Mouse (Mus musculus): Measurements from ENCODE around the gene Pcgf5. TPM values are rescaled to one million over a fixed set of nuclear protein-coding genes. Genes with fewer than 3 reads are reported as not detected.
A peak's percentile ranks its signal among the peaks of the same experiment; 100 is the strongest.

Pcgf5 gene
- 10 to 100 TPM; 43.6 to 49.1 (median 44.8) TPM for total RNA-seq (2022)

DNA sequence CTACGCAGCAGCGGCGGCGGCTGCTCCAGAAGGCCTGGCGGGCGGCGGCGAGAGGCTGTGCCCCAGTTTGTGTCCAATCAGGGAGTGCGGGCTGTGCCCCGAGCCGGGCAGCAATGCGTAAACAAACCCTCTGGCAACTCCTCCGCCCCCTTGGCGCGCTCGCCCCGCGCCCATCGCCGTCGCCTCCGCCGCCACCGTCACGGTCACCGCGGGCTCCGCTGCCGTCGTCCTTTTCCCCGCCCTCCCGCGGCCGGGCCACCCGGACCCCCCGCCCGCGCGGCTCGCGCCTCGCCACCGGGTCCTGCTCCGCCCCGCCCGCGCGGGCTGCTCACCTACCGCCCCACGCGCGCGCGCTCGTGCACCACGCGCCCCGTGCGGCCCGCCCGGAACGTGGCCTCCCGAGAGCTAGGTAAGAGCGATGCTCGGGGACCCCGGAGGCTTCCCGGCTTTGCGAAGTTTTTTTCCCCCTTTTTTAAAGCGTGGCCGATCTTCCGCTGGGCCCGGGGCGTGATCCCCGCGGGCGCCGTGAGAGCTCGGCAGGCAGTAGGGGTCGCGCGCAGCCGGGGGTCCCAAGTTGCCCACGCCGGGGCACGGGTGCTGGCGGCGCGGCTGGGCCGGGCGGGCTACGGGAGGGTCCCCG lies at the start of gene Pcgf5:
Gene Pcgf5 (plus strand): TSS at position 149 of the 640 bp plus-strand sequence.
- peak; percentile 81 to 91 for DNase-seq (ENCODE audit: low spot score in 2 of 2)

DNA sequence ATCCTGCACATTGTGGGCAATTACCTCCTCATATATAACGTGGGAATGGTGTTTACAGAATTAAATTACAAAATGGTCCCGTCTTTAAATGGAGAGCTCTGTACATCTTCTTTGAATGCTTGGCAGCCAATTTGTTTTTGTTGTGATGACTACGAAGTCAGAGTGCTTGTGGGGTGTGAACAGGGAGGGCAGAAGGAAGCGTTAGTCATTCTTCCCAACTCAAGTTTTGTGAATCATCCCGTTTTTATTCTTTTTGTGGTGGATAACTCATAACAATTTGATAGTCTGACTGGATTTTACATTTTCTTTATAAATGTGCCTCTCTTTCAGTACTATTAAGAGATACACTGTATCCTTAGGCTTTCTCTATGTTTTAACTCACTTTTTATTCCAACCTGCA lies 42.6 kb upstream of the Pcgf5 start:
- no peak for DNase-seq (ENCODE audit: low spot score in 2 of 2)

DNA sequence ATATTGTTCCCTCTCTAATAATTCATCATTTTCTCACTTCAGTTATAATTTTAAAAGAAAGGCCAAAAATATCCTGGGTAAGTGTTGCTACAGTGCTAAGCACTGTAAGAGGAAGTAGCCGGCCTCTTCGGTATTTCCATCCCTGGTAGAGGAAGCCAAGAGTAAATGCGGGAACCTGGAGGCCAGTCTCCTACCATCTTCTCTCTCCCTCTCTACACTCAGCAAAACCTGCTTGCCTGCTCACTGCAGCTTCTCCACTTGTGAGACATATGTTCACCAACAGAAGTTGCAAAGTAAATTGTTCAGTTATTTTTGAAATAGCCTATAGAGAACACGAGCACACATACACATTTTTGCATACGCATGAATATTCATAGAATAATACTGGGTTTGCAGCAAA lies 34.1 kb upstream of the Pcgf5 start:
- no peak for DNase-seq (ENCODE audit: low spot score in 2 of 2)

DNA sequence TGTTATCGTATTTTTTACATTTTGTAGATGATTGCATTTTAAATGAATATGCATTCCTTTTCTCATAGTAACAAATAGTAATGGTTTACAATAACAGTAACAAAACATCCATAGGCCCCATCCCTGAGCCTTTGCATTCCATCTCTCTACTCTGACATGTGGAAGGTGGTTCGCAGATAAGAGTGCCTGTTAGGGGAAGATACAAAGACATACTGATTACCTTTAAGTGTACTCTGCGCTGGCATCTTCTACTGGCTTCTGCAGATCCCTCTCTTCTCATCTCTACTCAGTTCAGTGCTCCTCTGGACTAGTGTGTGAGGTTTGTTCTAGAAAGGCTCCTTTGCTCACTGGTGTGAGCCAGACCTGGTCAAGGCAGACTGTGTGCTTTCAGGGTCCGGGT lies 28.4 kb upstream of the Pcgf5 start:
- no peak for DNase-seq (ENCODE audit: low spot score in 2 of 2)

DNA sequence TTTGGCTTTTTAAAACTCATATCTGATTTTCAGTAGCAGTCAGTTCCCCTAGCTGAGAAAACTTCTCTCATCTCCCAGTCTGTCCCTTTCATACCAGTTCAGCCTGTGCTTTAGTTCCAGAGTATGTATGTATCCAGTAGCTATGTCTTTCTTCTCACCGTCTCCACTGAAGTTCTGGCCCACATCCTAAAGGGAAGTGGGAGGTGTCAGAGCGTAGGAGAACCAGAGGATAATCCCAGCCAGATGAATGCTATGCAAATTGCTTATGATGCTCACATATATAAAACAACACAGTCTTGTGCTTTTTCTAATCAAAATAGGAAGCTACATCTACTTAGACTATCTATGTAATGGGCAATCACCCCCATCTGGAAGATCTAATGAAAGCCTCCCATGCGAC lies 27.0 kb upstream of the Pcgf5 start:
- no peak for DNase-seq (ENCODE audit: low spot score in 2 of 2)

DNA sequence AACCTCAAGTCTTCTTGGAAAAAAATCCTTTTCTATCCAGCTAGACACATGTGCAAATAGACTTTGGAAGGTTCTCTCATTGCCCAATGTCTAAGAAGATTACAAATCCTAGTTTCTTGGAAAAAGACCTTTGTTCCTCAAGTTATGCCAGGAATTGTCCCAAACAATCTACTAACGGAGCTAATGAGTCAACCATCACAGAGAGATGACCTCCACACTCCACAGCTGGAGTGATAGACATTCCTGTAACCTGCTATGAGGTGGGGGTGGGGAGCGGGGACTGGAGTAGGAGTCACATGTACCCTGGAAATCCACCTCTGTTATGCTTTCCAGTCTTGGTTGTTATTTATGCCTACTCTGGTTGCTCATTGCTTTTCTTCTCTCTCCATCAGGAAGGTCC lies 24.8 kb upstream of the Pcgf5 start:
- DNase-seq (ENCODE audit: low spot score in 2 of 2), result no peak

DNA sequence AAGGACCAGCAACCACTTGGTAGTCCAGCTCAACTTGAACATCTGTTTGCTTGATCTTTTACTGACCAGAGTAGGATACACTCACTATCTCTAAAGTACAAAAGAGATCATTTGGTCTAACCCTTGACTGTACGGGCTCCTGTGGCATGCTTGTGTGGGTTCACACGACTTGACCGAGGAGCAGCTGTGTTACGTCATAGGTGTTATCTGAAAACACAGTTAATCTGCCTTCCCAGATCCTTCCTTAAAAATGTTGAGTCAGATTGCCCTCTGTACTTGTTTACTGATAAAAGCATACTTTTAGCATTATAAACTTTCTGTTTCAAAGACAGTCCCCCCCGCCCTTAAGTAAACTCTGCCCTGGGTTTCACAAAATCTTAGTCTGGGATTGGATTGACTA lies 19.4 kb upstream of the Pcgf5 start:
- no peak for DNase-seq (ENCODE audit: low spot score in 2 of 2)

DNA sequence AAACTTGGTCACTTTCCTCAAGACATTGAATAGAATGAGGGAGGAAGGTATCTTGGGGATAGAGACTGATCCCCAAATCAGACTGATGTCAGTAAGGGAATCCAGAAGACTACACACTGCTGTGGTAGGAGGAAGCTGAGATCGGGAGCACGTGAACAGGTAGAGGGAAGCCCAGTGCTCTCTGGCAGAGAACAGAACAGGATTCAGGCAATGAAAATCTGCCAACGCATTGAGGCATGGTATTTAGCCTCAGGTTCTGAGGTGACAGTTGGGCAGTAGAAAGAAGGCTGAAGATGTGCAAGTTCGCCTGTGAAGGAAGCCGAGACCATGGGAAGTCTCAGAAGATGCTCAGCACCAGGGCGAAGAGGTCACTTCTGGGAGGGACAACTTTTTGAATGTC lies 733 bp upstream of the Pcgf5 start:
- DNase-seq (ENCODE audit: low spot score in 2 of 2), result no peak

DNA sequence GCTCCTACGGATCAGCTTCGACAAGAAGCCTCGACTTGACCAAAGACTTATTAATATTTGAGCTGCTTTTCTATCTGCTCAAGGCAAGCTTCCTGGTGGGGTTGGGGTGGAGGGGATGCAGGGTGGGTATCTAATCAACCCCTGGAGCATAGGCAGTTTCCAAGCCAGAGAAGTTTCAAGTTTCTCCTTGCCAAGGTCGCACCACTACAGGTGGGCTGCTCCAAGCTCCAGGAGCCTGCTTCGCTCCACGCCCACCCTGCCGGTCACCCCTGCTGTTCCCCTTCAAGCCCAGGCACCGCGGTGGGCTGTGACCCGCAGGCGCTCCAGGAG lies 313 bp upstream of the Pcgf5 start:
- no peak for DNase-seq (ENCODE audit: low spot score in 2 of 2)

DNA sequence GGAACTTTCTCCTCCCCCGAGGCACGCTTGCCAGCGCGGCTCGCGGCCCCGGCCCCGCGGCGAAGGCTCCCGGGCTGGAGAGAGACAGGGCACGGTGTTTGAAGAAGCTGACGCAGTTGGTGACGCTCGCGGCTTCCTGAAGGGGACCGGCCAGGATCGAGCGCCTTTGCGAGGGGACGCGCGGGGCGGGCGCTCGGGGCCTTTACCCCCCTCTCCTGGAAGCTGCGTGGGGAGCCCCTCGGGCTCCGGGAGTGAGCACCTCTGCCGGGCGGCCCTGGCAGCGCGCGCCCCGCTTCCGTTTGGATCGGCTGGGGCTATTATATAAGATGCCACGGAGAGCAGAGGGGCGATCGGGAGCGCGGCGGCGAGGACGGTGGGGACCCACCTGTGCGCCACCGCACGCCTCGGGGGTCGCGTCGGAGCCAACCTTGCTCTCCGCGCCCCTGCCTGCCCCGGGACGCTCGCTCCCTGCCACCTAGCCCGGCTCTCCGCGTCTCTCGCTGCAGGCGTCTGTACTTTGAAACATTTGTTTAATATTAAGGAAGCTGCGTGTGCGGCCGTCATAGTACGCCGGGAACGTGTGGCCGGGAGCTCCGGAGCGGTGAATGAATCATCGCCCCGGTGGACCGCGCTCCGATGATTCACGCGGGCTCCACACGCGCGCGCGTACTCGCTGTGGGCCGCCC lies 835 bp downstream of the Pcgf5 start:
- peak; percentile 17 to 59 for DNase-seq (ENCODE audit: low spot score in 2 of 2)

DNA sequence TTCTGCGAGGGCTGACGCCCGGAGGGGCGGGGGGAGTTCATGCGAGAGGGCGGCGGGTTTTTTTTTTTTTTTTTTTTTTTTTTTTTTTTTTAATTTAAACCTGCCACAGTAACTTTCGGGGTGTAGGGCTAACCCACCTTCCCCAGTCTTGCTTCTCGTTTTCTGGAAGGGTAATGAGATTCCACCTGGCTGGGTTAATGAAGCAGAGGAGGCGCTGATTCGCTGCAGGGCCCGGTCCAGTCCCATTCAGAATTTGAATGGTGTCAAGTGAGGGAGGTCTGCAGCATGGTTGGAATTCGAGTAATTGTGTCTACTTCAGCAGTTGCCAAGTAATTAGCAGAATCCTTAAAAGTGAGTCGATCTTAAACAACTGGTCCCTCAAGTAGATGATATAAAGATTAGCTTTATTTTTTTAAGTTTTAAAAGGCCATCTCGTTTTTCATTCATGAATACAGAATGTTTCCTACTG lies 1.4 kb downstream of the Pcgf5 start:
- no peak for DNase-seq (ENCODE audit: low spot score in 2 of 2)

DNA sequence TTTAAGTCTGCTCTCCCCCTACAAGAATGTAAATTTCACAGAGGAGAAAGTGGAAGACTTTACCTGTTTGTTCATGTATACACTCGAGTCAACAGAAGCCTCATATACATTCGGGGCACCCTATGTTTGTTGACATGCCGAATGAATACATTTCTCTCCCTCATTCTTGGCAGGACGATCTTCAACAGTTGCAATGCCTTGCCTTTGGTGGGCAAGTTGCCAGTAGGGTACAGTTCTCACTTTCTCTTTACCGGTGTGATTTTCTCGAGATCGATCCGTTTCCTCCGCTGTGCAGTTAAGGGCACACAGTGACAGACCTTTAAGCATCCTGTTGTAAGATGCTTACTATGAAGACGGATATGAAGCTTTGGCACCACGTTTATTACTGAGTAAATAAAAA lies 2.1 kb downstream of the Pcgf5 start:
- DNase-seq (ENCODE audit: low spot score in 2 of 2), result no peak

DNA sequence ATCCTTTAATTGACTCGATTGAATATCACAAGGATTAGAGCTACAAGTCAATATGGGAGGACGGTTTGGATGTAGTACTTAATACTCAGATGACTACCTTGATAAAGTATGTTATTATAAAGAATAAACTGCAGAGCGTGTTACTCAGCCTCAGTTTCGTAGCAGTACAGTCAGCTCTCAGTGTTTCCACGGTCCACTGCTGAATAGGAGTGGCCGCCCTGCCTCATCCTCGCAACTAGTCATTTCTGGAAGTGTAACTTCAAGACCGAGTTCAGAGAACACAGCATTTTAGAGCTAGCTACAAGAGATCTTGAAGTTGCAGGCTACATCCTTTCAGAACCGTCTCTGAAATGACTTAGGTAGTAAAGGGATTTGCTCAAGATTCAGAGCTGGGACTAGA lies 2.8 kb downstream of the Pcgf5 start:
- no peak for DNase-seq (ENCODE audit: low spot score in 2 of 2)

DNA sequence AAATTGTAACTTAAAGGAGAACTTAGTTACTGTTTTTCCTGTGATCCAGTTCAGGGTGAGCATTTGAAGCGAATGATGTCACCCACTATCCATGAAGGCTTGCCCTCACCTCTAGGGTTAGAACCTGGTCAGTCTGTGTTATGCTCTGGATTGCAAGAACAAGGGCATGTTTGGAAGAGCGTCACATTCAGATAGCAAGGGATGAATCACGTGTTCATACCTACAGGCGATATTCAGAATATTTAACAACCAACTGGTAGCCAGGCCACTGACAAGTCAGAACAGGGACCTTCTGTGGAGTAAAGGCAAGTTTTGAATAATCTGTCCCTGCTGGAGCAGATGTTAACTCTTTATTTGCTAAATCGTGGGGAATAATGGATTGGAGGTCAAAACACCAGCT lies 14.4 kb downstream of the Pcgf5 start:
- DNase-seq (ENCODE audit: low spot score in 2 of 2), result no peak

DNA sequence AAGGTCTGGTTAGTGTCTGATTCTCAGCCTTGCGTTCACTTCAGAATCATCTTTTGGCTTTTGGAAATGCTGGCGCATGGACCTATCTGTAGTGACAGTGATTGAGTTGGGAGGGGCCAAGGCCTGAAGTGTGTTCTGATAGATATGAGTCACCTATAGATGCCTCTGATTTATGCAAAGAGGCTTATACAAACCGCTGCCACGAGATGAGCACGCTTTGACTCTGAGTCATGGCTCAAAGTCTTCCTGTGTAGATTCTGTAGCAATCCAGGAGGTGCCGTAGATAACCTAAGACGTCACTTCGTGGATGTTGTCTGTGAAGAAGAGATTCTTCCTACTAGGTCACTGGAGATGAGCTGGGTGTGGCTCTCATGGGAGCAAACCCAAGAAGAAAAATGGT lies 16.6 kb downstream of the Pcgf5 start:
- no peak for DNase-seq (ENCODE audit: low spot score in 2 of 2)

DNA sequence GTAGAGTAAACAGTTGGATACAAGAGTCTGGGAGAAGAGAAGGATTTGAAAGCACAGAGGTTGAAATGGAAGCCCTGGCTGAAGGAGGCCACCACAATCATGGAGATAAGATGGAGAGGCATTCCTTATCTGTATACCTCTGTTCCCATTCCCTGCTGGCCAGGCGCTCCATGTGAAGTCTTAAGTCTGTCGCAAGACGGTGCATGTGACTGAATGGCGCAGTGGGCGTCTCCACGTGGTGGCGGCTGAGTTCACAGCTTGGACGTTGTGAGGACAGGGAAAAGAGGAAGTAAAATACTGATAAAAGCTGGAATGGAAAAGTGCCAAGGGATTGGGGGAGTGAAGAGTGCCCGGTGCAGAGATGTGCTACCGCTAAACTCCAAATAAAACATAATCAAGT lies 23.4 kb downstream of the Pcgf5 start:
- DNase-seq (ENCODE audit: low spot score in 2 of 2), result no peak

DNA sequence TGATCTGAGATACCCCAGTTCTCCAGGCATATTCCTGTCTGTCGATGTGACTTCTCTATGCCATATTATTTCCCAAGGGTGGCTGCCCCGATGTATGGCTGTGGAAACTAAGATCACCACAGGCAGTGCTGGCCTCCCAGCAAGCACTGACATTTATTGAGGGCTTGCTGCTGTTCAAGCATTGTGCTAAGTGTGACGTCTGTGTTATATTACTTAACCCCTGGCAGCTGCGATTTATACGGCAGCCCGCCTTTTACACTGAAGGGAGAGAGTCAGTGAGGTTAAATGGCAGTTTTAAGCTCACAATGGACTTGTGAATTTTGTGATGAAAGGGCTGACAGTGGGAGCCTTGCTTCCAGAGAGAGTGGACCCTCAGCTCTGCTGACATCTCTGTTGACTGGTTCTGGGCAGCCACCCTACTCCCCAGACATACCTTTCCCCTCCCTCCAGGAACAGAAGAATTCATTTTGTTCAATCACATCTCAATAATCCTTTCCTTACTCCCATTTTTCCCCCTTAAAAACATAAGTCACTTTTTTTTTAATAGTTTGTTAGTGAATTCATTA lies 25.0 kb downstream of the Pcgf5 start:
- no peak for DNase-seq (ENCODE audit: low spot score in 2 of 2)

DNA sequence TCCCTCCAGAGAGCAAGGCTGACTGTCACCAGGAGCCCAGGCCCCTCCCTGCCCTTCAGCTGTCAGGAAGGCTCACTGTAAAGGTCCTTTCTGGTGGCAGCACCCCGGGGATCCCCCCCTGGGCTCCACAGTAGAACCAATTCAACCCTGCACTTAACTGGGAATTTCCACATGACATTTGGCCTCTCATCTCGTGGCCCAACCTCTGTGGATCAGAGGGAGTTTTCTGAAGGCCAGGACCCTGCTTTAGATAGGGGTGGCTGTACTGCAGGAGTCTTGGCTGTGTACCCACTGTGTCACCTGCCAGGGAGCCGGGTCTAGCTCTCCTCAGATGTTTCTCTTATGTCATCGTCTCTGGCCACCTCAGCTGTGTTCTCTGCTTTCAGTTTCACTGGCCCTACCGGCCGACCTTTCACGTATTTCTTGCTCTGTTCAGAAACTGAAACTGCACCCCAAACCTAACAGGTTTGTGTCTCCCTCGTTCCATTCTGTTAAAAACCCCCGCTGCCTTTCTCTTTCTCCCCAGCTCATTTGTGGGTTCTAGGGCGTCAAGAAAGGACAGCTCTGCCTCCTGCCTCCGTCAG lies 27.2 kb downstream of the Pcgf5 start:
- peak; percentile 43 to 63 for DNase-seq (ENCODE audit: low spot score in 2 of 2)

DNA sequence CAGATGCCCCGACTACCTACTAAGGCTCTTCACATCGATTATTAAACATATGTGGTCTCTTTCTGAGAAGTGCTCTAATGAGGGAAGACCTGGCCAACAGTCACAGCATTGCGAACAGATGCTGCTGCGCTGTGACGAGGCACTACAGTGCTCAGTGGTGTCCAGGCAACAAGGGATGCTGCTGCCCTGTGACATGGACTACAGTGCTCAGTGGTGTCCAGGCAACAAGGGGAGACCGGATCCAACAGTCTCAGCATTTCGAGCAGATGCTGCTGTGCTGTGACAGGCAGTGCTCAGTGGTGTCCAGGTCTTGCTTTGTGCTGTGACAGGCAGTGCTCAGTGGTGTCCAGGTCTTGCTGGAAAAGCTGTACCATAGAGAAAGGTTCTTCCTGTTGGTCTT lies 29.6 kb downstream of the Pcgf5 start:
- DNase-seq (ENCODE audit: low spot score in 2 of 2), result no peak

DNA sequence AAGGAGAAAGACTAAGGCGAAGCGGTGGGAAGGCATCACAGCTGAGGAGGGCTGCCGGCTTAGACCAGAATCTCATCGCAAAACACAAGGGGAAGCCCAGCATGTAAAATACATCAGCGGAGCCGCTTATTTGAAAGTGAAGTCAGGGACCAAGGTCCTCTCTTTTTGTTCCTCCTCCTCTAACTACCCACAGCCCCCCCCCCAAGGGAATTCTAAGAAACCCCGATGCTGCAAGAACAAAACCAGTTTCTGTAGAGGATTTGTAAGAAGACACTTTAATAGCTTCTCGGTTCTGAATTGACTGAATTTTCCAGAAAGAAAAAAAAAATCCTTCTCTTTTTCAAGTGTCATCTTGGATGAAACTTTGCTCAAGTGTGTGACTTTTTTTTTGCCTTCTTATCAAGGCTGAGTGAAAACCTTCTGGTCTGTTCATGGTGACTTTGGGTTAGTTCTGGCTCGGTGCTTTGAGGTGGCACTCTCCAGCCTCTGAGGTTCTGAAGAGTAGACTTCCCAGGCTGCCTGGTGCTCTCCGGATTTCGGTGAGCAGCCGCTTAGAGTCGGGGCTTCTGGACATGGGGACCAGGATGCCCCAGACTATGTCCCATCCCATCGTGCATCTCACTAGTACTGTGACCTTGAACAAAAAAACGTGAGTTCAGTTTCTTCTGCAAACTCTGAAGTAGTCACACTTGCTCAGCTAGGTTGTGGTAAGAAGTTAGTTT lies 30.6 kb downstream of the Pcgf5 start:
- no peak for DNase-seq (ENCODE audit: low spot score in 2 of 2)

DNA sequence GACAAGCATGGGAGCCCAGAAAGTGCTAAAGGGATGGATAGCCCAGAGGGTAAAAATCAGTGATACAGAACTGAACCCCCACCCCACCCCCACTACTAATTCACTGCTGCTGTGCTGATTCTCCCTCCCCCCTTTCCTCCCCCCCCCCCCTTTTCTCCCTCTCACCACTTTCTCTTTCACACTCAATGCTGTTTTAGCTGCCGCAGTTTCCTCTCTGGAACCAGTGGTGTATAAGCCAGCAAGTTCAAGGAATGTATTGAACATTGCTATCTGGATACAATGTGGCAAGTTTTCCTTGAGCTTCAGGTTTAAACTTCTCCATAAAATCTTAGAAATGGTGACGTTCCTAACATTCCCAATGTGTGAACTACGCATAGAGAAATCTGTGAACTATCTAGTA lies 34.8 kb downstream of the Pcgf5 start:
- DNase-seq (ENCODE audit: low spot score in 2 of 2), result no peak

DNA sequence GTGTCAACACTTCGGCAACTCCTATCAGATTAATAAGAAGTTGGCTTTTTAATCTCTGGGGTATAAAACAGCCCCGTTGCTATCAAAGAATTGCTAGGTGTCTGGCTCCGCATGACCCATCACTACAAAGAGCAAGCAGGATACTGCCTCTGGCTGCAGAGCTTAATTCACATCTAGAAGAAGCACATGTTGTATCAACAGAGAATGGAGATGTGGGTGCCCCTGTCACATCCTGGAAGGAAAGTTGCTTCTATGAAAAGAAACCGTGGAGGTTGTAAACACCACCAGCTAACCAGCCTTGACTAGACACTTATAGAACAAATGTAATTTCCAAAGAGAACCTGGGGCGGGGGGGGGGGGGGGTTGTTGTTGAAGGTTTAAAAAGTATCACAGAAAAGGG lies 35.9 kb downstream of the Pcgf5 start:
- DNase-seq (ENCODE audit: low spot score in 2 of 2), result no peak

Measured in gastrocnemius, adult 8-10 months (tissue).